In genomic region chr2:37370651-37371050, GRCm38 (mm10) we compare ENCODE assay signal across 20 mouse cellular contexts. TPM values are rescaled to one million over a fixed set of nuclear protein-coding genes. Genes with fewer than 3 reads are reported as not detected.
A peak's percentile ranks its signal among the peaks of the same experiment; 100 is the strongest.
DNase-seq lines count a peak whose midpoint lies in the region.
"Had no signal": no experiment of that assay in that cellular context is flagged by ENCODE, and none has a peak within 500 bp of the region (broad histone marks: within the 10 kb centered on the region; RNA-seq: fewer than 3 reads in every experiment).

No protein-coding gene starts in this region.

- intact Hi-C loops in heart, postnatal 10 days (cut with DNase I): no loop called here

- DNase-seq in heart, adult 11 months: peak; percentile 36
- no peak for DNase-seq in heart, postnatal 10 days
- peak; percentile 72 for DNase-seq in NIH3T3 (ENCODE audit: low read depth)
- no peak for DNase-seq in spleen, postnatal 4 days (ENCODE audit: low spot score in 2 of 2)
- no peak for DNase-seq in gastrocnemius, adult 8-10 months (ENCODE audit: low spot score in 2 of 2)
- DNase-seq: adrenal gland, adult 8-10 months; adrenal gland, postnatal 14 days; adrenal gland, postnatal 36 days; B cell, adult 2 months; cerebellum, adult 11 months; cerebellum, adult 18-20 months; cerebellum, adult 8-10 months; cerebellum, adult 9-11 months; cerebellum, postnatal 14 days; cerebellum, postnatal 36 days; embryo, embryonic 11 days had no signal

RNA-seq across cellular contexts. Expression of gene Pdcl, which starts 11.5 kb away (rescaled TPM):
- total RNA-seq in heart, postnatal 10 days (2021): 10 to 100 TPM; 29.1 to 33.5 TPM
- 10 to 100 TPM in 1 of 4 experiments, 1 to 10 TPM in 3; 8.2 to 11.7 (median 8.9) TPM for total RNA-seq in gastrocnemius, adult 8-10 months (2022)

RNA-seq across cellular contexts. Expression of gene Olfr368, which starts 44.3 kb away (rescaled TPM):
- total RNA-seq in heart, postnatal 10 days (2021): not detected
- not detected for total RNA-seq in gastrocnemius, adult 8-10 months (2022)
- total RNA-seq: adrenal gland, adult 18-20 months; adrenal gland, adult 8-10 months; adrenal gland, postnatal 14 days; adrenal gland, postnatal 36 days; CH12.LX; common myeloid progenitor, adult 5-6 weeks; G1E had no signal

RNA-seq across cellular contexts. Expression of gene Rc3h2, which starts 52.1 kb away (rescaled TPM):
- total RNA-seq in heart, postnatal 10 days (2021): 10 to 100 TPM; 47.7 to 50.2 TPM
- 10 to 100 TPM; 32.4 to 67.5 (median 43.8) TPM for total RNA-seq in gastrocnemius, adult 8-10 months (2022)

Comparison
In these comparisons a context has a peak if more than half of its experiments do, and no peak if none do; other contexts are left out.
1. DNase-seq: peak in heart, adult 11 months (single experiment) and NIH3T3 (single experiment); none in heart, postnatal 10 days (0 of 2), spleen, postnatal 4 days (0 of 2) and gastrocnemius, adult 8-10 months (0 of 2).